Mouse (Mus musculus) lung, adult 2 months (tissue): ENCODE data around the gene Dock8. TPM values are rescaled to one million over a fixed set of nuclear protein-coding genes. Genes with fewer than 3 reads are reported as not detected.

ENCODE experiments used
- DNase-seq: peaks from one replicate; pipeline ENCODE4 v3.0.0; 2022
- H3K4me1 ChIP-seq: fragments of 200-500 bp; 2 replicates; pipeline ENCODE4 v1.6.1; 2011; ENCODE audit warnings: low read length; ENCODE audit not compliant: control insufficient read depth, insufficient read depth
- H3K4me3 ChIP-seq: fragments of 200-500 bp; replicated peaks from 2 replicates; pipeline ENCODE3; 2011; ENCODE audit warnings: low read depth, mild to moderate bottlenecking, control low read depth, low read length; ENCODE audit errors: extremely low read depth
- CTCF ChIP-seq: fragments of 200-500 bp; IDR thresholded peaks from 2 replicates; pipeline ENCODE4 v1.5.1; 2011; ENCODE audit warnings: mild to moderate bottlenecking, low read length, control low read depth; ENCODE audit not compliant: insufficient read depth
- POLR2A ChIP-seq: fragments of 200-500 bp; IDR thresholded peaks from 2 replicates; pipeline ENCODE4 v1.6.1; 2011; ENCODE audit warnings: low read depth, mild to moderate bottlenecking, control low read depth, low read length, borderline replicate concordance; ENCODE audit errors: extremely low read depth
- WGBS: fragments of 180-500 bp; shearing (Covaris S2); methylation state at CpG from one replicate; pipeline ENCODE4 v1.1.7; 2018; 5-methylcytosine and 5-hydroxymethylcytosine counted together
- polyA plus RNA-seq: library from polyadenylated mRNA; depleted of rRNA; stranded (reverse); fragments of >200 nt; gene quantifications from 2 replicates; pipeline ENCODE4 v1.2.3, GENCODE M21; 2012

Gene Dock8
- polyA plus RNA-seq, 1 experiment, result 25.1 TPM

DNA sequence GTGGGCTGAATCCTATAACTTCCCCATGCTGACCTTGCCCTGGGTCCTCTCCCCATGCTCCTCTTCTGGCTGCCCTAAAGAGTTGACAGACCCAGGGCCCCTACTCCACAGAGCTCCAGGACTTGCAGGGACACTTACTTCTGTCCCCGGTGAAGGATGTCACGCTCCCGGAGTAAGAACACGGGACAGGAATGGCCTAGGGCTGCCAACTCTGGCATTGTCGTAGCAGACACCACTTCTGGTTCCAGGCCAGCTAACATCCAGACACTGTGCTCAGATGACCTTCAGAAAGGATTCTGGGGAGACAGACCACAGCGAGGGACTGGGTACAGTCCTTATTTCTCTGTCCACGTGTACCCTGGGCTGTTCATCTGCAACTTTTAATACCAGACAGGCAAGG, 155.9 kb downstream of the Dock8 start:
- no peak overlapping the region for H3K4me3 ChIP-seq
- 82% methylated on average over 7 of the region's 7 CpGs for WGBS
- no peaks in the 10 kb centered on the region for H3K4me1 ChIP-seq
- TF ChIP-seq CTCF (no peak), POLR2A (no peak)
- no peak for DNase-seq

DNA sequence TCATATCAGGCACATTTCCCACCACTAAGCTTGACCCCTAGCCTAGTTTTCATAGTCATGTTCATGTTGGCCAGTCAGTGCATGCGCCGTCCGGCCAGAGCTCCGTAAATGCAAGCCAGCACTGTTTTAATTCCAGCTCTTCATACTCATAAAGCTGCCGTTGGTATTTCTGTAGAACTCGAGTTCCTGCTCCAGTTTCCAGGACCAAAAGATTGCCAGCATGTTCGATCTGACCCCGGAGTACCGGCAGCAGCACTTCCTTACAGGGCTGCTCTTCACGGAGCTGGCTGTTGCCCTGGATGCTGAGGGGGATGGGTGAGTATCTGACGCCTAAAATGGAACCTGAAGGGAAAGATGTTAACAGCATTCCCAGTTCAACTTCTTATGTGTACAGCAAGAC, 156.4 kb downstream of the Dock8 start:
- Histone ChIP-seq H3K4me1 (no peaks in the 10 kb centered on the region), H3K4me3 (no peak overlapping the region)
- no peak for DNase-seq
- TF ChIP-seq CTCF, result no peak
- no peak for TF ChIP-seq POLR2A
- WGBS, result 73% methylated on average over 11 of the region's 11 CpGs

DNA sequence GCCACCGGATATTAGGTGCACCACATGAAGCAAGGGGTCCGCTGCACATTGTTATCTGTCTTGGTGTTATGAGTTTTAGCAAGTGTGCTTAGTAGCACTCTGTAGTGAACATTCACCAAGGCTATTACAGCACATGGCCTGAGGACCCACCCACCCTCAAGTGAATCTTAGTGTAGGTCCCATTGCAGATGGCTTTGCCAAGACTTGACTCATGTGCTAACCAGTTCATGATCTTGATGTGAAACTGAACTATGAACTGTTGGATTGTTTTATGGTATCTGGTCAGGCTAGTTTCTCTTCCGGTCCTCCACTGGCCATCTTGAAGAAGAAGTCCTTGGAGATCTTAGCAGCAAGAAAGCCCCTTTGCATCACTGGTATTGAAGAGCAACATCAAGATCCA, 162.9 kb downstream of the Dock8 start:
- DNase-seq, result no peak
- H3K4me1 ChIP-seq, result no peaks in the 10 kb centered on the region
- 92% methylated on average over 3 of the region's 3 CpGs for WGBS
- no peak overlapping the region for H3K4me3 ChIP-seq
- TF ChIP-seq POLR2A (no peak), CTCF (no peak)

DNA sequence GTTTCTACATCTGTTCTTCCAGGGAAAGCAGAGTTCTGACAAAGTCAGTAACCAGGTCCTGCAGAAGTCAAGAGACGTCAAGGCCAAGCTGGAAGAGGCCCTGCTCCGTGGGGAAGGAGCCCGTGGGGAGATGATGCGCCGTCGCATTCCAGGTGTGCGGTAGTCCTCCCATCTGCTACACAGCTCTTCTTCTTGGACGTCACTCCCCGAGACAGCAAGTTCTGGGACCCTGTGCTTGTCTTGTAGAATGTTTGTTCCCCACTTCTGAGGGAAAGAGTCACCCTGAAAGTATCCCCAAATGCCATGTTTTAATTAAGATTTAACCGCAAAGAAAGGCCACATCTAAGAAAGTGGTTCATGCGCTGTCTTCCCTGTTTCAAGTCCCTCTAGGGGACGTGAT, 164.1 kb downstream of the Dock8 start:
- Histone ChIP-seq H3K4me3 (no peak overlapping the region), H3K4me1 (no peaks in the 10 kb centered on the region)
- no peak for DNase-seq
- 89% methylated on average over 12 of the region's 12 CpGs for WGBS
- TF ChIP-seq CTCF, result no peak
- no peak for TF ChIP-seq POLR2A

DNA sequence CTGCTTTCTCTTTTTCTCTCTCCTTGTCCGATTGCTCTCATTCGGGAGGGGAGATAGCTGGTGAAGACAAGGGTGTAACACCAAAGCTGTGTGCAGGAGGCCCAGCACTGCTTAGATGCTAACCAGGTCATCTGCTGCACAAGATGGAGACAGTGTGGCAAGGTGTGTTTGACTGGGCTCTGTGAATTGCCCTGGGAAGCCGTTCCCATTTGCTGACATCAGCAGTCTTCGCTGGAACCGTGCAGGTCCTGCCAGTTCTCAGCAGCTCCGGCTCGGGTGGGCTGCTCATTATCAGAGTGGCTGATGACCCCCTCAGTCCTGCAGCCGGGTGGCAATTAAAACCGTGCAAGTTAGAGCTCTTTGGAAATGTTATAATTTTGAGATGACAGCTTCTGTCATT, 167.1 kb downstream of the Dock8 start:
- TF ChIP-seq CTCF, result no peak
- TF ChIP-seq POLR2A, result no peak
- DNase-seq, result no peak
- 71% methylated on average over 9 of the region's 9 CpGs for WGBS
- Histone ChIP-seq H3K4me3 (no peak overlapping the region), H3K4me1 (no peaks in the 10 kb centered on the region)

DNA sequence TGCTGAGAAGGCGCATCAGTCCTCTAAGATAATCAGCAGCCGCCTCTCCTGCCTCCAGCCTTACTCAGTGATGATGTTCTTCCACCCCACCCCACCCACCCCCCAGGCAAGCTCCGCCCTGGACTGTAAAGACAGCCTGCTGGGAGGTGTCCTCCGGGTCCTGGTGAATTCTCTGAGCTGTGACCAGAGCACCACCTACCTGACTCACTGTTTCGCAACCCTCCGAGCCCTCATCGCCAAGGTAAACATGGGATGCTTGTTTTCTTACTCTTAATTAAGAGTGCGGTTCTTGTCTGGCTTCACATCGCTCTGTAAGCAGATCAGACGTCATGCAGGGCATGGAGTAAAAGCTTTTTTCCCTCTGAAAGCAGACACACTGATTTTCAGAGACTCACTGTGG, 172.1 kb downstream of the Dock8 start:
- TF ChIP-seq CTCF, result no peak
- TF ChIP-seq POLR2A, result no peak
- 59% methylated on average over 10 of the region's 10 CpGs for WGBS
- H3K4me3 ChIP-seq, result no peak overlapping the region
- H3K4me1 ChIP-seq, result no peaks in the 10 kb centered on the region
- DNase-seq, result no peak

DNA sequence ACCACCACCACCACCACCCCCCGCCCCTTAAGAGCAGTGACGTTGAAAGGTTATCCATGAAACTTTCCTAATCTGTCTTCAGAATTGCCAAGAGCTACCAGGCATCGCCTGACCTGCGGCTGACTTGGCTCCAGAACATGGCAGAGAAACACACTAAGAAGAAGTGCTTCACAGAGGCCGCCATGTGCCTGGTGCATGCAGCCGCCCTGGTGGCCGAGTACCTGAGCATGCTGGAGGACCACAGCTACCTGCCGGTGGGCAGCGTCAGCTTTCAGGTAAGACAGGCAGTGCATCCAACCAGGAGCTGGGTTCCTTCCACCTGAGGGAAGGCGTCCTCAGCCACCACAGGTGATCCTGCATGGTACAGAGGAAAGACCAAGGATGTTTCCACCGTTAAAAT, 177.4 kb downstream of the Dock8 start:
- WGBS, result 92% methylated on average over 11 of the region's 11 CpGs
- no peaks in the 10 kb centered on the region for H3K4me1 ChIP-seq
- no peak overlapping the region for H3K4me3 ChIP-seq
- TF ChIP-seq CTCF (no peak), POLR2A (no peak)
- DNase-seq, result no peak

DNA sequence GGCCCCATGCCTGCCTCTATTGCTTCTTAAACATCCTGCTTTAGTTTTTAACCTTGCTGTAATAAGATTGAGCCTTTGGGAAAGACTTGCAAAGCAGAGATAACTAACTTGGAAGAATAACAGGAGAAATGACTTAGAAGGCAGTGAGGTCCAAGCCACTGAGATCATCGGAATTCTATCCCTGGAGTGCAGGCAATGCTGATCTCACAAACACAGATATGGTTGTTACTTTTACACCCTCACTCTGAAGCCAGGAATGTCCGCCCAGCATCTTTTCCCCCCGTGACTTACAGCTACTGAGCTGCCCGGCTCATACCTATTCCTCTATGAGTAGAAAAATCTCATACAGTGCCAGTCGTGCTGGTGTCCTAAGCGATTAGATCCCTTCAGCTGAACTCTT, 180.7 kb downstream of the Dock8 start:
- TF ChIP-seq POLR2A, result no peak
- no peak for TF ChIP-seq CTCF
- Histone ChIP-seq H3K4me1 (no peaks in the 10 kb centered on the region), H3K4me3 (no peak overlapping the region)
- DNase-seq, result no peak
- 84% methylated on average over 6 of the region's 6 CpGs for WGBS

DNA sequence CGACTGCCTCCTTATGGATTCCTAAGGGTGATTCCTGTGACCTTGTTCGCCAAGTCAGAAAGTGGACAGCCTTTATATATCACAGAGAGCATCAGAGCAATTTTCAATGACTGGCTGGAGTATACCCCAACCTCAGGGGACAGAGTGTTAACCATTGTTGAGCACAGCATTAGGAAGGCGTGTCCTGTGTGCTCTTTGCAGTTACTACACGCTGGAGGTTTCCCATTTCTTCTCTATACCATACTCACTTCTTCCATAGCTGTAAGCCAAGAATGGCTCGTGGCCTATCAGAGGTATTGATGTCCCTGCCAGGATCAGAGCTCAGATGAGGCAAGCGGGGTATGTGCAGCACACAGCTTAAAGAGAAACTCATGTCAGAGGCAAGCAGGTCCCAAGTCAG, 181.2 kb downstream of the Dock8 start:
- 85% methylated on average over 6 of the region's 6 CpGs for WGBS
- H3K4me1 ChIP-seq, result no peaks in the 10 kb centered on the region
- no peak for DNase-seq
- TF ChIP-seq POLR2A (no peak), CTCF (no peak)
- H3K4me3 ChIP-seq, result no peak overlapping the region

DNA sequence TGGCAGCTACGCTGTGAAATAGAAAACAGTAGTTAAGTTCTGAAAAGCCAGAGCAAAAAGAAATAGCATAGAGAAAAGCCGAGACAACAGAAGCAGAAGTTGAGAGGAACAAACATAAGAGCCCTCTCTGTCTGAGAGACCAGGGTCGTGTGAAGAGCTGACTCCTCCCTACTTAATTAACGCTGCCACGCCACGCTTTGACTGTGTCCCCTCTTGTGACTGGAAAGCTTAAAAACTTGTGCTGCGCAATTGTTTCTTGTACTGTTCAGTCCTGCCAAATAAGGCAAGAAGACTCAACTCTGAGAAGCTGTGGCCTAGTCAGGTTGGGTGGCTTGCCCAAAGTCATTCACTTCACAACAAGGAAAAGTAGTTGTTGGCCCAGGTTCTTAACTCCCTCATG, 184.7 kb downstream of the Dock8 start:
- Histone ChIP-seq H3K4me1 (no peaks in the 10 kb centered on the region), H3K4me3 (no peak overlapping the region)
- 70% methylated on average over 7 of the region's 7 CpGs for WGBS
- no peak for TF ChIP-seq CTCF
- TF ChIP-seq POLR2A, result no peak
- DNase-seq, result no peak

DNA sequence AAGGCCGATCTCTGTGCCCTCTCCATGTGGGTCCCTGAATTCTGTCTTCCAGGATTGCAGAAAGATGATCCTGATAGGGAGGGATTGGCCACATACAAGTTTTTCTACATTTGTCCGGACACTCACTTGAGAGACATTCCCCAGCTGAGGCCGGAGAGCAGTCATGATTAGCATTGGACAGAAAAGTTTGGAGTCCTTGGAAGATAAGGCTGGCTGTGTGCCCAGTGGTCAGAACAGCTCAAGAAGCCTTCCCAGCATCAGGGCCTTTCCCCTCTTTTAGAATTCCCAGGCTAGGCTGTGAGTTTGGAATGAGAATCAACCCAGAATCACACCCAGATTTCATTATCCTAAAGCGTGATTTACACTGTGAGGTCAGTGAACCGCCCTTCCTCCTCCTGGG, 187.0 kb downstream of the Dock8 start:
- no peak for DNase-seq
- TF ChIP-seq CTCF (no peak), POLR2A (no peak)
- WGBS, result 66% methylated on average over 5 of the region's 5 CpGs
- no peaks in the 10 kb centered on the region for H3K4me1 ChIP-seq
- no peak overlapping the region for H3K4me3 ChIP-seq
